Mouse (Mus musculus) CH12.LX (cell line): Measurements from ENCODE around the gene Sgsm3. TPM values are rescaled to one million over a fixed set of nuclear protein-coding genes. Genes with fewer than 3 reads are reported as not detected.

Experiments used
- DNase-seq: peaks from one replicate; pipeline ENCODE4 v3.0.0-alpha.2; 2013; ENCODE audit errors: extremely low read depth
- H3K27ac ChIP-seq: 2 replicates; pipeline ENCODE4 v1.5.1; 2012; ENCODE audit warnings: low read depth, mild to moderate bottlenecking, control low read depth, moderate library complexity; ENCODE audit not compliant: insufficient read depth
- H3K27me3 ChIP-seq: replicated peaks from 2 replicates; pipeline ENCODE3; 2012; ENCODE audit warnings: inconsistent platforms
- H3K36me3 ChIP-seq, 2 experiments: replicated peaks in 1 of 2; 2 replicates each; pipeline versions ENCODE3 to v1.6.1; 2012; ENCODE audit warnings: inconsistent platforms in 1 of 2, low read length in 1 of 2, mild to moderate bottlenecking in 1 of 2, mixed read lengths in 1 of 2, moderate library complexity in 1 of 2; ENCODE audit not compliant: control insufficient read depth in 1 of 2, insufficient read depth in 1 of 2
- H3K4me1 ChIP-seq, 2 experiments: 2 replicates each; pipeline ENCODE4 v1.6.1; 2012; ENCODE audit warnings: inconsistent platforms in 1 of 2, moderate library complexity in 1 of 2; ENCODE audit not compliant: insufficient read depth in 2 of 2, control insufficient read depth in 1 of 2
- H3K4me2 ChIP-seq: 2 replicates; pipeline ENCODE4 v1.6.1; 2012; ENCODE audit warnings: low read depth, mild to moderate bottlenecking, control low read depth; ENCODE audit not compliant: poor library complexity, insufficient read depth, severe bottlenecking
- H3K4me3 ChIP-seq, 3 experiments: fragments of 150-350 bp in 1 of 3; sonication (generic) in 1 of 3; replicated peaks in 1 of 3; 2 replicates each; pipeline versions ENCODE3 to v1.5.1; 2011 to 2012; ENCODE audit warnings: low read depth in 2 of 3, low read length in 2 of 3, mild to moderate bottlenecking in 2 of 3, moderate library complexity in 2 of 3, control low read depth in 1 of 3, improper control_type of control experiment in 1 of 3, inconsistent platforms in 1 of 3, mixed read lengths in 1 of 3; ENCODE audit not compliant: poor library complexity in 1 of 3
- H3K79me2 ChIP-seq: replicated peaks from 2 replicates; pipeline ENCODE4 v1.6.1; 2012; ENCODE audit warnings: mild to moderate bottlenecking, moderate library complexity; ENCODE audit not compliant: control insufficient read depth, poor library complexity, insufficient read depth, severe bottlenecking; ENCODE audit errors: extremely low read depth
- H3K9ac ChIP-seq: 2 replicates; pipeline ENCODE4 v1.6.1; 2012; ENCODE audit warnings: low read depth, mild to moderate bottlenecking, control low read depth, moderate library complexity; ENCODE audit not compliant: insufficient read depth
- H3K9me3 ChIP-seq: replicated peaks from 2 replicates; pipeline ENCODE3; 2012; ENCODE audit warnings: low read length, inconsistent platforms, mixed read lengths
- BHLHE40 ChIP-seq: IDR thresholded peaks from 2 replicates; pipeline ENCODE4 v1.6.1; 2011; ENCODE audit warnings: mild to moderate bottlenecking, low read depth, low read length, improper control_type of control experiment
- CHD2 ChIP-seq: IDR thresholded peaks from 2 replicates; pipeline ENCODE4 v1.6.1; 2011; ENCODE audit warnings: low read length, improper control_type of control experiment
- CTCF ChIP-seq, 2 experiments: IDR thresholded peaks in 1 of 2; conservative IDR thresholded peaks in 1 of 2; 2 replicates each; pipeline ENCODE4 v1.5.1; 2011 to 2012; ENCODE audit warnings: low read depth in 2 of 2, low read length in 2 of 2, improper control_type of control experiment in 1 of 2, inconsistent platforms in 1 of 2, mild to moderate bottlenecking in 1 of 2, moderate library complexity in 1 of 2
- E2F4 ChIP-seq: IDR thresholded peaks from 2 replicates; pipeline ENCODE4 v1.6.1; 2011; ENCODE audit warnings: low read depth, low read length, improper control_type of control experiment; ENCODE audit not compliant: insufficient replicate concordance
- ELF1 ChIP-seq: IDR thresholded peaks from 2 replicates; pipeline ENCODE4 v1.6.1; 2014; ENCODE audit warnings: low read depth, mild to moderate bottlenecking, inconsistent platforms, low read length, improper control_type of control experiment
- EP300 ChIP-seq: IDR thresholded peaks from 2 replicates; pipeline ENCODE4 v1.6.1; 2011; ENCODE audit warnings: low read length, improper control_type of control experiment
- ETS1 ChIP-seq: conservative IDR thresholded peaks from 2 replicates; pipeline ENCODE4 v1.6.1; 2012; ENCODE audit warnings: low read depth, mild to moderate bottlenecking, inconsistent platforms, low read length, improper control_type of control experiment, moderate library complexity
- IRF4 ChIP-seq: IDR thresholded peaks from 2 replicates; pipeline ENCODE4 v1.6.1; 2014; ENCODE audit warnings: low read depth, mild to moderate bottlenecking, inconsistent platforms, low read length, improper control_type of control experiment
- KAT2A ChIP-seq: IDR thresholded peaks from 2 replicates; pipeline ENCODE4 v1.6.1; 2012; ENCODE audit warnings: low read length, improper control_type of control experiment, inconsistent platforms; ENCODE audit not compliant: insufficient replicate concordance
- MAFK ChIP-seq: IDR thresholded peaks from 2 replicates; pipeline ENCODE4 v1.6.1; 2011; ENCODE audit warnings: low read length, improper control_type of control experiment; ENCODE audit not compliant: insufficient replicate concordance
- MAZ ChIP-seq: IDR thresholded peaks from 2 replicates; pipeline ENCODE4 v1.6.1; 2012; ENCODE audit warnings: low read depth, mild to moderate bottlenecking, inconsistent platforms, low read length, improper control_type of control experiment, moderate library complexity
- MEF2A ChIP-seq: IDR thresholded peaks from 2 replicates; pipeline ENCODE4 v1.6.1; 2014; ENCODE audit warnings: low read depth, mild to moderate bottlenecking, inconsistent platforms, low read length, improper control_type of control experiment, borderline replicate concordance
- NELFE ChIP-seq: IDR thresholded peaks from 2 replicates; pipeline ENCODE4 v1.6.1; 2011; ENCODE audit warnings: low read depth, low read length, improper control_type of control experiment
- PAX5 ChIP-seq: IDR thresholded peaks from 2 replicates; pipeline ENCODE4 v1.6.1; 2012; ENCODE audit warnings: low read length, inconsistent platforms, mixed read lengths
- POLR2A ChIP-seq: IDR thresholded peaks from 2 replicates; pipeline ENCODE4 v1.6.1; 2011; ENCODE audit warnings: low read depth, mild to moderate bottlenecking, improper control_type of control experiment, low read length
- POLR2AphosphoS2 ChIP-seq: IDR thresholded peaks from 2 replicates; pipeline ENCODE4 v1.6.1; 2011; ENCODE audit warnings: low read depth, low read length, improper control_type of control experiment
- TBP ChIP-seq: conservative IDR thresholded peaks from 2 replicates; pipeline ENCODE4 v1.6.1; 2011; ENCODE audit warnings: low read depth, low read length, improper control_type of control experiment
- UBTF ChIP-seq: IDR thresholded peaks from 2 replicates; pipeline ENCODE4 v1.6.1; 2012; ENCODE audit warnings: low read depth, mild to moderate bottlenecking, inconsistent platforms, low read length, improper control_type of control experiment, moderate library complexity
- USF1 ChIP-seq: IDR thresholded peaks from 2 replicates; pipeline ENCODE4 v1.6.1; 2014; ENCODE audit warnings: low read depth, mild to moderate bottlenecking, inconsistent platforms, low read length, improper control_type of control experiment
- USF2 ChIP-seq: conservative IDR thresholded peaks from 2 replicates; pipeline ENCODE4 v1.6.1; 2011; ENCODE audit warnings: low read depth, low read length, improper control_type of control experiment
- ZKSCAN1 ChIP-seq: IDR thresholded peaks from 2 replicates; pipeline ENCODE4 v1.6.1; 2012; ENCODE audit warnings: low read depth, inconsistent platforms, low read length, improper control_type of control experiment, borderline replicate concordance
- dilution Hi-C: fragments of 300-500 bp; cut with MboI; formaldehyde crosslinking; loops from 2 replicates; pipeline ENCODE4 v1.14.3; 2020; ENCODE audit warnings: low sequenced_read_pairs; ENCODE audit not compliant: extremely low pct_unique_long_range_greater_than_20kb, extremely low pct_ligation_motif_present
- in situ Hi-C: fragments of 300-500 bp; cut with MboI; formaldehyde crosslinking; loops from 3 replicates; pipeline ENCODE4 v1.14.3; 2019; ENCODE audit warnings: low sequenced_read_pairs, low pct_ligation_motif_present, low pct_unique_long_range_greater_than_20kb, mixed read lengths
- polyA plus RNA-seq: library from polyadenylated mRNA; unstranded; fragments of >175 nt; gene quantifications from 2 replicates; pipeline ENCODE4 v1.2.1, GENCODE M21; 2012; ENCODE audit warnings: low read depth; ENCODE audit not compliant: insufficient read length
- total RNA-seq, 2 experiments: library from RNA; depleted of rRNA; stranded (reverse); fragments of 300-350 nt in 1 of 2; fragments of >200 nt in 1 of 2; gene quantifications; 2 replicates each; pipeline ENCODE4 v1.2.3; 2012 to 2014

Gene Sgsm3
- total and polyA plus RNA-seq, 3 experiments, result 14.4 to 25.5 (median 15.0) TPM

DNA sequence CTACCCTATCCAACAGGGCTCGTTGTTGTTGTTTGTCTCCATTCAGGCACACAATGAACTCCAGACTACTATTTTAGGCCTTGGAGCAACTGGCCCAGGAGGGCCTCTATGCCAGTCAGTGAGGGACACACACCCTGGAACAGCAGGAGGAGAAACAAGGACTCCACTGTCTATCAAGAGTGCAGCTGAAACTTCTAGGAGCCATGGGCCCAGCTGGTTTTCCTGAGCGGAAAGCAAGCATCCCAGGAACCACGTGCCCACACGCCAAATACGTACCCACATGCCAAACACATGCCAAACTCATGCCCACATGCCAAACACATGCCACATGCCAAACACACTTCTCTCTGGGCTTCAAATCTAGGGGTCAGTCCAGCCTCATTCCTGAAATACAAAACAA is 60.9 kb downstream of the Sgsm3 start:
- no peak for TF ChIP-seq ELF1
- no peak for TF ChIP-seq POLR2AphosphoS2
- no peak for TF ChIP-seq USF1
- no peak for TF ChIP-seq MEF2A
- no peak for TF ChIP-seq EP300
- TF ChIP-seq PAX5, result no peak
- no peak for TF ChIP-seq POLR2A
- TF ChIP-seq TBP, result no peak
- no peak for TF ChIP-seq ETS1
- no peak for TF ChIP-seq BHLHE40
- no peak for TF ChIP-seq UBTF
- DNase-seq, result no peak
- Histone ChIP-seq H3K4me2 (no peak overlapping the region), H3K27me3 (no peaks in the 10 kb centered on the region), H3K4me3 (no peak overlapping the region), H3K27ac (no peak overlapping the region), H3K79me2 (0 out of 2 replicates have a peak, but pooled peaks cover 4% of the 10 kb centered on the region), H3K9ac (no peak overlapping the region), H3K36me3 (peaks cover 9 to 69% of the 10 kb centered on the region in 2 experiments), H3K9me3 (no peaks in the 10 kb centered on the region), H3K4me1 (peaks cover 14 to 61% of the 10 kb centered on the region in 2 experiments)
- in situ Hi-C loops (no loop called here), dilution Hi-C loops (no loop called here)

DNA sequence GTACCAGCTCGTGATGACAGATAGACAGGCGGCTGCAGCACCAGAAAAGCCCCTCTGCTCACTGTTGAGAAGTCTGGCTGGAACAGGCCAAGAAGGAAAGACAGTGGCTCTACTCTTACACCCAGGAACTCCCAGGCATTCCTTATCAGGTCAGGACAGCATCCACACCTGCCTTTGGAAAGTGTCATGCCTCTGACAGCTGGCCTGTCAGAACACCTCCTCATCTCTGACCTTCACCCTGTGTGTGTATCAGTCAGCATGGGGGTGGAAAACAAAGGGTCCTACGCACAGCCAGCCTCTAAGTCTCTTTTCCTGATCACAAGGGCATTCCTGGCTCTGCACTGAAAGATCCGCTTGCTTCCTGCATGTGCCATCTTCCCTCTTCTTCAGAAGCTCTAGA is 64.2 kb downstream of the Sgsm3 start:
- DNase-seq, result no peak
- Histone ChIP-seq H3K4me2 (no peak overlapping the region), H3K36me3 (peaks cover under 1 to 55% of the 10 kb centered on the region in 2 experiments), H3K9me3 (no peaks in the 10 kb centered on the region), H3K4me3 (no peak overlapping the region), H3K27ac (no peak overlapping the region), H3K27me3 (no peaks in the 10 kb centered on the region), H3K9ac (no peak overlapping the region), H3K79me2 (no peaks in the 10 kb centered on the region), H3K4me1 (peaks cover 7 to 49% of the 10 kb centered on the region in 2 experiments)
- TF ChIP-seq CHD2, result no peak
- no peak for TF ChIP-seq BHLHE40
- TF ChIP-seq NELFE, result no peak
- TF ChIP-seq USF2, result no peak
- no peak for TF ChIP-seq IRF4
- TF ChIP-seq KAT2A, result no peak
- TF ChIP-seq TBP, result no peak
- TF ChIP-seq E2F4, result no peak
- TF ChIP-seq EP300, result no peak
- TF ChIP-seq MAZ, result no peak
- no peak for TF ChIP-seq CTCF (conservative IDR thresholded peaks at IDR 0.05 in 1 of 2, IDR thresholded peaks at IDR 0.05 in 1 of 2; ENCODE audit: low read depth in 2 of 2, low read length in 2 of 2)
- no peak for TF ChIP-seq ZKSCAN1
- TF ChIP-seq MAFK, result no peak
- in situ Hi-C loops (no loop called here), dilution Hi-C loops (no loop called here)
